Mouse (Mus musculus) thymus, postnatal 0 days (tissue): ENCODE measurements around the gene Znrf2. TPM values are rescaled to one million over a fixed set of nuclear protein-coding genes. Genes with fewer than 3 reads are reported as not detected.

ENCODE experiments used
- DNase-seq: peaks from one replicate; pipeline ENCODE4 v3.0.0-alpha.2; 2015; ENCODE audit warnings: low spot score
- polyA plus RNA-seq: library from polyadenylated mRNA; unstranded; fragments of >200 nt; fragmentation: Nextera tagmentation; extraction: Ambion mirVana; gene quantifications from 2 replicates; pipeline ENCODE4 v1.2.1, GENCODE M21; 2015

Znrf2 gene
- polyA plus RNA-seq: 14.9 and 20.8 TPM in 2 replicates

GRCm38 (mm10) chr6:54816388-54817065, at the start of gene Znrf2:
TSS of gene Znrf2 (plus strand) at chr6:54816916.
- peak; percentile 98 for DNase-seq

DNA sequence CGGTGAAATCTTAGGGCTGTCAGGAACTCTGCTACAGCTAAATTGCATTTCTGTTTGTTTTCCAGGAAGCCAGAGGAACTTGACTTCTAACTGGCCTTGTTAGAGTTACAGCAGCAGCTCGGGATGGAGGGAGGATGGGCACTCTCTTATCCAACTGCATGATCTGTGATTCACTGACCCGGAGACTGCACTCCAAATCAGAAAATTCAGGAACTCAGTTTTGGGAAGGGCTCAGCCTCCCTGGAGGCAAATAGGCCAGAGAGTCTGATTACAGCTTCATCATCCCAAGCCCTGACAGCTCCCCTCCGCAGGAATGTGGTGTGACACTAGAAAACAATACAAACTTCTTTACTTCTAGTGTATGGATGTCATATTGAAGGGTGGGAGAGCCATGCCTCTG, 49.0 kb upstream of the Znrf2 start:
- DNase-seq: no peak

DNA sequence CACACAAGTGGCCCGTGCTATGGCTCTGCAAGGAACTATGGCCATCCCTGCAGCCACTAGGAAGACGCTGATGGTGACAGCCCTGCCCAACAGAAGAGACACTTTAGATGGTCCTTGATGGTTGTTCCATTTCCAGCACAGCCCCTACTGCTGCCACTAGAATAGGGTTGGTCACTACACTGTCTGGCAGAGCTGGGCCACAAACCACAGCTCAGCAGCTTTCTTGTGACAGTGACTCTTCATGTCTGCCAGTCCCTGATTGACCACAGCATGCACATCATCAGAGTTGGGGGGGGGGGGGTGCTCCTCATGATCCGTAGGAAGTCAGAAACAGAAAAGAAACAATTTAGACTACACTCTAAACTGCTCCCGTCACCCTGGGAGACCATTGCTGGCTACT, 46.0 kb upstream of the Znrf2 start:
- DNase-seq: no peak

DNA sequence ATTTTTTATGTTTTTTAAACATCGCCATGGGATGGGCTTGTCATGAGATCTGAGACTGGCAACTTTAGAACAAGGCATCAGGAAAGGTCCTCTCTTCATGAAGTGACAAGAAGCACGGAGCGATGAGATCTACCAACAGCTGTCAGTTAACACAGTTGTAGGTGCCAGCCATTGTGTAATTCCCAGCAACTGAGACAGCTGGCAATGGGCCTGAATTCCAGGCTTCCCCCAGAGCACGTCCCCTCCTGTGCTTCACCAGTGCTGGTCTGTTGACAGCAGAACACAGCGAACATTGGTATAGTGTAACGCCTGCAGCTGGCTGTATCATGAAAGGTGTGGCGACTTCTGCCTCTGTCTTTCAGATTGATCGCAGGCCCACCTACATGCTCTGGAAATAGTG, 45.5 kb upstream of the Znrf2 start:
- DNase-seq: no peak

DNA sequence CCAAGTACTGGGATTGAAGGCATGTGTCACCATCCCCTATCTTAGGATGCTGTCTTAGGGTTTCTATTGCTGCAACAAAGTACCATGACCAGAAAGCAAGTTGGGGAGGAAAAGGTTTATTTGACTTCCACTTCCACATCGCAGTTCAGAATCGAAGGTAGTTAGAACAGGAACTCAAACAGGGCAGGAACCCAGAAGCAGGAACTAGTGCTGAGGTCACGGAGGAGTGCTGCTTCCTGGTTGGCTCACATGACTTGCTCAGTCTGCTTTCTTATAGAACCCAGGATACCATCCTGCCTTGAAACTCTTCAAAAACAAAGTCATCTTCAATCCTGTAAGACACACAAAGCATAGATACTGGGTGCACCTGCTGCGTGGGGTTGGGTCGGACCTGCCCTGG, 44.6 kb upstream of the Znrf2 start:
- no peak for DNase-seq

- no peak for DNase-seq
Measured at GRCm38 (mm10) chr6:54775739-54776138, 41.0 kb upstream of the Znrf2 start.

GRCm38 (mm10) chr6:54777661-54778060, 39.1 kb upstream of the Znrf2 start:
- no peak for DNase-seq

DNA sequence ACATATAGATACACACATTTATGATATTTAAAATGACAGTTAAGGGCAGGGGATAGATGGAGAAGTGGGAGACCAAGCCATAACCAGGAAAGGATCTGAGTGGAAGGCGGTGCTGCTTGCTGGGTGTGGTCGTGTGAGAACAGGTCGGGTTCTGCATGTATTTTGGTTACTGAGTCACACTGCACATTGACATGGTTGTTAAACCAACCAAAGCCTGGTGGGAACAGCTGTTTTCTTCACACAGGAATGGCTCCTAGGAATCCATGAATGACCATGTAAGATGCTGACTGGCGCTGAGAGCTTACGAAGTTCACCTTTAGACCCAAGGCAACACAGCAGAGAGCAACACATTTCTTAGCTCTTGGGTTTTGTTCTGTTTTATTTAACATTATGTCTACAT, 36.7 kb upstream of the Znrf2 start:
- DNase-seq: no peak

GRCm38 (mm10) chr6:54780569-54781304, 36.0 kb upstream of the Znrf2 start:
- no peak for DNase-seq

DNA sequence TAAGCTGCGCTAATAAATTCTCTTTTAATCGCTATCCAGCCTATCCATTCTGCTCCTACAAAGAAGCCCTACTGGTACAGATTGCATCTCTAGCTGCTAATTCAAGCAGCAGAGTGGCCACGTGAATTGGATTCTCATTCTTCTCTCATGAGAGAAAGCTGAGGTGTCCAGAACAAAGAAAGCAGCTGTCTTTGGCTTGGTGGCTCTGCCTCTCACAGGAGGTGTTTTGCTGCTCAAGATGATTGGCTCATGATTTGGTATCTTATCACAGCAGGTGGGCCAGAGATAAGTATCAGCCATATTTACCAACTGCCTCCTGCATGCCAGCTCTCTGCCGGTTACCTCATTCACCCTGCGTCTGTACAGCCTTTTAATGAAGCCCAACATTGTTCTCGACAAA, 34.8 kb upstream of the Znrf2 start:
- no peak for DNase-seq

DNA sequence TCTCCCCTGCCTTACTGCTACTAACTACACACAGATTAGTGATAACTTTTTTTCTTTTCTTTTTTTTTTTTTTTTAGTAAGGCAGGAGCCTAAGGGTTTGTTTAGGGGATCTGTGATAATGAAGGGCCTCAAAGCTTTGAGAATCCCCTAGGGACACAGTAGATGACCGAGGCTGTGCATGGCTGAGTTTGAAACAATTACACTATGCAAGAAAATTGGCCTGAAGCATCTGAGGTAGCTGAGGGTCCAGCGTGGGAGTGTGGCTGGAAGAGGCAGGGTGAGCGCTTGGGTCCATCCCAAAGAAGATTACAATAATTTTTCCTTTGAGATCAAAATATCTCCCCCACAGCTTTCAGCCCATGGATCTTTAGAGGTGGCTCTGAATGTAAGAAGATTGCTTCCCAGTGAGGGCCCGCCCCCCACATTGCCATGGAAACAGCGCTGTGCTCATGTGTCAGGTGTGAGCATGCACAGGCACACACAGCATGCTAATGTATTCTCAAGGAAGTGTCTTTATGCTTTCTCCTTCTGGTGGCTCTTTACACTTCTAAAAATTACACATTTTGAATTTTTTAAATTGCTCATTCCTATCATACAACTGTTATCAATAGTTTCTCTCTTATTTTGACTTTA, 31.5 kb upstream of the Znrf2 start:
- DNase-seq: peak; percentile 71

DNA sequence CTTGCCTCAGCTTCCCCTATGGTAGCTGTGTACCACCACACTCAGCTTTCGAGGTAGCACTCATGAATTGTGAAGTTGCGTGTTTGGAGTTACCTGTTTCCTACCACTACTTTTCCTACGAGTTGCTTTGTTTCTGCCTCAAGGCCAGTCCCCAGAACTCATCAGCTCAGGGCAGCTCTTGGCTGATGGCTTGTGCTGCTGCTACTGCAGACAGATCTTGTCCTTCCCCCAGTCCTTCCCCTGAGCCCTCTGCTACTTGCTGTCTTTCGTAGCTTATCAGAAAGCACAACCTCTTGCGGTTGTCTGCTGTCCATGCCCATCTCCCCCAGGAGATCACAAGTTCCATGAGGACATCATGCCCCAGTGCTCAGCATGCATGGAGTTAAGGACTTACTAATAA, 29.9 kb upstream of the Znrf2 start:
- DNase-seq: no peak

GRCm38 (mm10) chr6:54788493-54788892, 28.2 kb upstream of the Znrf2 start:
- no peak for DNase-seq

DNA sequence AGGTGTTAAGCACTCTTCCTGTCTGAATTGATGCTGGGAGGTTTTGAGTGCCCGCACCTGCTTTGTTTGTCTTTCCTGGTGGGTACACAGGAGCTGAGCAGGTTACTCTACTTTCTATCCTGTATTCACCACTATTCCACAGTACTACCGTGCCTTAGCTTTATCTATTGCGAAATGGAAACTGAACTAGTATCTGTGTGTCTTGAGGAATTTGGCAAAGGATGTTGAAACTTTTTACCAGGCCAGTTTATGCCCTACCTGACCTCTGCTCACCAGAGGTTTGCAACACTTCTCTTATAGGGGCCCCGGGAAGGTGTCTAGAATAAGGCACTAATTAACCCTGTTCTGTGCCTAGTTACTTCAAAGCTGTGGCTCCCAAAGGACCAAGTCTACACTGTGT, 27.6 kb upstream of the Znrf2 start:
- DNase-seq: no peak

DNA sequence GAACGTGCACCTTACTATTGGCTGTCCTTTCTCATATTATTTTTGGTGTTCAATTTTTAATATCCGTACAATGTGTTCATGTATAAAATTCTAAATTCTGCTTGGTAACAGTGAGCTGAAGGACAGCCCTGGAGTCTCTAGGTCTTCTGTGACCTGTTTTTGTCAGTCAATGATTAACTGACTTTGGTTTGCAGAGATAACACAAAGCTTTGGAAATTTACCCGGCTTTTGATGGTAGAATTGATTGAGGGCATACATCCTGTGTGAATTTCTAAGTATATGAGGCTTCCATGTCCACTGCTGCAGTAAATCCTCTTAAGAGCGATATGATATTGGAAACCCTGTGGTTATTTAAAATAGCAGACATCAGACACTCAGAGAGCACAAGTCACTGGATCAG, 26.6 kb upstream of the Znrf2 start:
- DNase-seq: no peak

DNA sequence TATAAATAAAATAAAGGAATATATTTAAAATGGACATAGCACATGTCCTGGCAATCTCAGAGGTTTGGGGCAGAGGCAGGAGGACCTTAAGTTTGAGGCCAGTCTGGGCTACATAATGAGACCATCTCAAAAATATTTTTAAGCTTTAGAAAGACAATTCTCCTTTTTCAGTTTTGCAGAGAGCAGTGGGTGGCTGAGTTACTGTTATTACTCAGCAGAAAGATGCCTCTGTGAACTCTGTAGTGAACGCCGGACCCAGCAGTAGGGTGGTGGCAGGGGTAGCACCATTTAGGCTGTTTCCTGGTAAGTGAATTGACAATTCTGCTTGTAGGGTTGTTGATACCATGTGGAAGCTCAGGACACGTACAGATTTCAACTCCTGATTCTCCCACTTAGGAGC, 22.9 kb upstream of the Znrf2 start:
- no peak for DNase-seq

GRCm38 (mm10) chr6:54794372-54794771, 22.3 kb upstream of the Znrf2 start:
- no peak for DNase-seq

GRCm38 (mm10) chr6:54794991-54795390, 21.7 kb upstream of the Znrf2 start:
- DNase-seq: no peak

GRCm38 (mm10) chr6:54795971-54796370, 20.7 kb upstream of the Znrf2 start:
- DNase-seq: no peak

- DNase-seq: no peak
Measured at GRCm38 (mm10) chr6:54802348-54802747, 14.4 kb upstream of the Znrf2 start.

DNA sequence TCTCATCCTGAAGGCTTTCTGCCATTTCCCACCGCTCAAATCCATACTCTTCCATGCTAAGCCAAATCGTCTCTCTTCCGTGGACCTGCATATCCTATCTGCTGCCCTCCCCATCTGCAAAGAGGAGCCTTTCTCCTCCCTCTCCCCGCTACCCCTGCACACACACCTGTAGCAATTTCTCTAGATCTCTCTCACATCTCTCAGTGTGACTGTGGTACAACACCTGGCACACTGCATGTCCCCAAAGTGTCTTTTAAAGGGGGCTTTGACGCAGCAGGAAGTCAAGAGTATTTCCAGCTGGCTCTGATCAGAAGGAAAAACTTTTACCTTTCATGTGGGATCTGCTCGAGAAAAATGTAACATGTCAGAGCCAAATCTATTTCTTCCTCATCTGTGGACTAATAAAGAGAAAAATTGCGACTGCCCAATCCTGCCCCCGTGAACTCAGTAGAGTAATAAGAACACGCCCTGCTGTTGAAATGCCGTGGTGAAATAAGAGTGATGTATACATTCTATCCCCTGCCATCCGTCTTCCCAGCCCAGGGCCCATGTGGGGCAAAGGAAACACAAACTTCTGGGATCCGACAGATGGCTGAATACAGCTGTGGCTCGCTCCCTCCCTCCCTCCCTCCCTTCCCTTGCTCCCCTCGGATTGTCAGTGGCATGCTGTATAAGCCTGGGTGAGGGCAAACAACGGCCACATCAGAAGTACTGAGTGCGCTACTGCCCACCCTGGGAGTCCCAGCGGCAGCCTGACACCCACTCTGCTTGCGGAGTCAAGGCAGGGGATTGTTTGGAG, 12.5 kb upstream of the Znrf2 start:
- peak; percentile 89 for DNase-seq

- DNase-seq: no peak
Measured at GRCm38 (mm10) chr6:54805779-54806178, 10.9 kb upstream of the Znrf2 start.
